8 mouse cellular contexts compared by ENCODE assay signal in genomic region chr12:75733331-75734070, GRCm38 (mm10). TPM values are rescaled to one million over a fixed set of nuclear protein-coding genes. Genes with fewer than 3 reads are reported as not detected.
DNase-seq lines count a peak whose midpoint lies in the region; ATAC-seq and TF ChIP-seq lines count a peak whose summit lies in the region.

No protein-coding gene starts in this region.

- peak overlapping the region; percentile 89 for H3K4me2 ChIP-seq in hindbrain, embryonic 14.5 days (replicated peaks)

- DNase-seq in left cerebral cortex, adult 2 months (ENCODE audit: extremely low spot score in 1 of 2, low spot score in 2 of 2): no peak
- no peak for DNase-seq in left cerebral cortex, postnatal 10 days (ENCODE audit: extremely low spot score in 1 of 2, low spot score in 2 of 2)
- no peak for DNase-seq in hindbrain, embryonic 14.5 days (ENCODE audit: low spot score)
- DNase-seq in gastrocnemius, postnatal 10 days: no peak
- no peak for DNase-seq in left cerebral cortex, adult 9 months (ENCODE audit: low spot score in 2 of 2)
- no peak for DNase-seq in right cerebral cortex, adult 2 months (ENCODE audit: low spot score in 2 of 2)

- H3K27me3 ChIP-seq in hindbrain, embryonic 14.5 days (ENCODE audit: control insufficient read depth, insufficient read depth, low read length): peaks cover 12% of the 10 kb centered on the region; the same call in 1 of the 2 replicates
- no peaks in the 10 kb centered on the region for H3K27me3 ChIP-seq in megakaryocyte, embryonic 14.5 days (replicated peaks)

- 0 out of 2 replicates have a peak, but pooled peaks have one; percentile 29 for ATAC-seq in common myeloid progenitor, adult 5-6 weeks (replicated peaks; ENCODE audit: low read depth, poor library complexity, severe bottlenecking)
- ATAC-seq in hindbrain, embryonic 14.5 days (ENCODE audit: low FRiP score): no peak

- H3K36me3 ChIP-seq in hindbrain, embryonic 14.5 days (replicated peaks; ENCODE audit: control insufficient read depth, insufficient read depth): peaks cover 4% of the 10 kb centered on the region; the same call in 1 of the 2 replicates
- peaks cover 5% of the 10 kb centered on the region for H3K36me3 ChIP-seq in megakaryocyte, embryonic 14.5 days (replicated peaks; ENCODE audit: low read length)

- TF ChIP-seq CTCF in left cerebral cortex, adult 2 months (IDR thresholded peaks at IDR 0.05): no peak

- H3K9ac ChIP-seq in hindbrain, embryonic 14.5 days: peak overlapping the region; percentile 36

- intact Hi-C loops in left cerebral cortex, adult 2 months (cut with DNase I): no loop called here
- intact Hi-C loops in left cerebral cortex, postnatal 10 days (cut with DNase I): loop anchor here (5.0 kb wide), 1 partner anchor 61 kb away; no protein-coding TSS in a partner anchor

- H3K4me3 ChIP-seq in left cerebral cortex, adult 2 months: peak overlapping the region; percentile 90
- H3K4me3 ChIP-seq in hindbrain, embryonic 14.5 days (replicated peaks; ENCODE audit: low read length): peak overlapping the region; percentile 87
- H3K4me3 ChIP-seq in megakaryocyte, embryonic 14.5 days (replicated peaks): peak overlapping the region; percentile 100

- H3K4me1 ChIP-seq in hindbrain, embryonic 14.5 days (replicated peaks; ENCODE audit: control insufficient read depth, insufficient read depth, low read length): peaks cover 23% of the 10 kb centered on the region
- peaks cover 25% of the 10 kb centered on the region for H3K4me1 ChIP-seq in megakaryocyte, embryonic 14.5 days

- 50% methylated on average over 7 of the region's 7 CpGs for WGBS in hindbrain, embryonic 14.5 days

- no peak overlapping the region for H3K27ac ChIP-seq in left cerebral cortex, adult 2 months
- no peak overlapping the region for H3K27ac ChIP-seq in hindbrain, embryonic 14.5 days

- no peaks in the 10 kb centered on the region for H3K9me3 ChIP-seq in hindbrain, embryonic 14.5 days (ENCODE audit: control insufficient read depth, low read length)
- no peaks in the 10 kb centered on the region for H3K9me3 ChIP-seq in megakaryocyte, embryonic 14.5 days

RNA-seq across cellular contexts. Expression of gene Sgpp1, which starts 2.0 kb away (rescaled TPM):
- 10 to 100 TPM; 27.5 to 29.4 TPM for total RNA-seq in left cerebral cortex, adult 2 months (2021)
- 10 to 100 TPM; 30.3 to 34.4 TPM for total RNA-seq in left cerebral cortex, postnatal 10 days (2021)
- total RNA-seq in common myeloid progenitor, adult 5-6 weeks (2017): 47.1 and 51.7 TPM in 2 replicates
- 16.6 and 21.0 TPM in 2 replicates for polyA plus RNA-seq in hindbrain, embryonic 14.5 days (2014; fragmentation: Nextera tagmentation; extraction: Ambion mirVana)
- polyA plus RNA-seq in megakaryocyte, embryonic 14.5 days (2012; ENCODE audit: insufficient read depth, low replicate concordance): 1.0 and 2.5 TPM in 2 replicates
- total RNA-seq in gastrocnemius, postnatal 10 days (2021): 10 to 100 TPM; 16.6 to 17.2 TPM
